Mouse (Mus musculus): Measurements from ENCODE around the gene Fam168a.
"Not testable (repeated sequence)": the region's sequence is repeated elsewhere in the genome, so short reads cannot be mapped to it uniquely, and the experiment has no call there.

The Fam168a gene

DNA sequence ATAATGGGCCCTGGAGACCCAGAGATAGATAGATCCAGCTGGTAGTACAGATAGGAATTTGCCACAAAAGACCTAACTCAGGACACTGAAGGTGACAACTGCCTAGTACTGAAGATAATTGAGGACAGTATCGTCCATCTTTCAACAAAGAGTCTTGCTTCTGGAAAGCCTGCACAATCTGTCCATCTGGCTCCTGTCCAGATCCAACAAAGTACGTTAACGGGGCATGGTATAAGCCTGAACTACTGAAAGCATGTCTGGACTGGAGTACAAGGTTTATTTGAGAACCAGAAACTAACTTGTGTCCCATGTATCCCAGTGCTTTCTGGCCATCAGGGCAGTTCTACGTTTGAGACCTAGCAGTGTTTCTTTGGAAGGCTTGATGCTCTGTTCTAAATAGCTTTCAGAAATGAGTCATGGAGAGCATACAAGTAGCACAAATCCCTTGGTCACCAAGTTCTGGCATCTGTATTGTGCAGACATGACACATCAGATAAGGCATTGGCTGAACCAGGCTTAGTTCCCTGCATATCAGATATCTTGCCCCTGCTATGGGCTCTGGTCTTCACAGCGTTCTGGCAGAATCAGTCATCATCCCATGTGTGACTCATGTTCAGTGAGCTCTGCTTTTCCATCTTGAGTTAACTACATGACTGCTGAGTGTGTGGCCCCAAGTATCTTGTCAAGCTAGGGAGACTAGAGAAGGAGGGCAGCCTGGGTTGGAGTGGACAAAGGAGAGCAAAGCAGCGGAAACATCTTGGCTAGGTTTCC, 133.4 kb downstream of the Fam168a start:
- ATAC-seq (ENCODE audit: low TSS enrichment) = peak; percentile 12; the same call in 1 of the 2 replicates

DNA sequence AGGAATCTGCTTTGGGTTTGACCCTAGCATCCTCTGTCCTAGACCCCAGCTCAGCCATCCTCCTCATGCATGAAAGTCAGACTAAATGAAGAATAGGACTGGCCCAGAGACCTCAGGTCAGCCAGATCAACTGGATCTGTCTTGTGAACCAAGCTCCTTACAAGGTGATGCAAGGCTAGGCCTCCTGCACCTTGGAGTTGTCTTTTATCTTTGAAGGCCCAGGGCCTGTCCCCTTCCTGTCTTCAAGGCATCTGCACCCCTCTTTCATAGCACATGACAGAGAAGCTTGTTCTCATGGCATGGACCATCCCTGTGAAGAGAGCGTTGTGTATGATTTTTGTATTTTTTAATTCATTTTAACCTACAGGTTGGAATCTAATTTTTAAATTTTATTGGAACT, 134.5 kb downstream of the Fam168a start:
- no peak for ATAC-seq (ENCODE audit: low TSS enrichment)

DNA sequence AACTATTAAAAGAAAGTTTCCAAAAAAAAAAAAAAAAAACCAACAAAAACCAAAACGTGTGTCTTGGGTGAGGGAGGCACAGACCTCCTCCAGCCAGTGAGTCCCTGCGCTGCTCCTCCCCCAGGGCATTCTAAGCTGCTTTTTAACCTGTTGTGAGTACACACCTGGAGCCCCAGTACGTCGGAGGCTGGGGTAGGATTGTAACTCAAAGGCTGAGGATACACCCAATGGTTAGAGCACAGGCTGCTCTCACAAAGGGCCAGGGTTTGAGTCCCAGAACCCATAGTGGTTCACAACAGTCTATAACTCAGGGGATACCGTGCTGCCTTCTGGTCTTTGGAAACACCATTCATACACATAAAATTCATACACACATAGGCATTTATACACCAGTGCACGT, 135.2 kb downstream of the Fam168a start:
- no peak for ATAC-seq (ENCODE audit: low TSS enrichment)

DNA sequence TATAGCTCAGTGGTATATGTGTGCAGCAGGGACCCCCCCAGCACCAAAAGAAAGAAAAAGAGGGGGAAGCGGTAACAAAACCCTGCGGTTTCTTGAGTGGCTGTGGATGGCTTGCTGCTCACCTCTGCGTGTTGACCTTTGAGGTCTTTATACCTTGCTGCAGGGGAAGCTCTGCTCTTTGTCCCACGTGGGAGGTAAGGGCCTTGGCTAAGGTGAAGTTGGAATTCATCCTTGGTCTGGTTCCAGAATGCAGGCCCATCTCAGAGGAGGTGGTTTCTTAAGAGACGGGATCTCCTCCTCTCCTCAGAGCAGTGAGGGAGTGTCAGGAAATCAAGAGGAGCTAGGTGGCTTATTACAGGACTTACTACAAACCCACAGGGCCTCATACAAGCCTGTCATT, 135.7 kb downstream of the Fam168a start:
- no peak for ATAC-seq (ENCODE audit: low TSS enrichment)

DNA sequence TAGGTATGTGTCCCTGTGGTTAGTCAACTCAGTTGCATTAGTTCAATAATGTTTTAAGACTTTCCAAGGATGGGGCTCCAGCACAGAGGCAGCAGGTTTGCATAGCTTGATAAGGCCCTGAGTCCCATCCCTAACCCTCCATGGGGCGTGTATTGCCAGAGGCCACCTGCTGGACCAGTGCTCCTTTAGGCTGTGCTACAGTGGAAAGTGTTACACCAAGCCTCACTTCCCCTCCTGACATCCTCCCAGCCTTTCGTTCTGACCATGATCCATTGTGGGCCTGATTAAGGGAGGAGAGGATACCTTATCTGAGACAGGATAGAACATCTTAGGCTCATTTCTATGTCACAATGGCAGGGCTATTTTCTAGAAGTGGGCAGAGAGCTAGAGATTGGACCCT, 137.4 kb downstream of the Fam168a start:
- no peak for ATAC-seq (ENCODE audit: low TSS enrichment)

DNA sequence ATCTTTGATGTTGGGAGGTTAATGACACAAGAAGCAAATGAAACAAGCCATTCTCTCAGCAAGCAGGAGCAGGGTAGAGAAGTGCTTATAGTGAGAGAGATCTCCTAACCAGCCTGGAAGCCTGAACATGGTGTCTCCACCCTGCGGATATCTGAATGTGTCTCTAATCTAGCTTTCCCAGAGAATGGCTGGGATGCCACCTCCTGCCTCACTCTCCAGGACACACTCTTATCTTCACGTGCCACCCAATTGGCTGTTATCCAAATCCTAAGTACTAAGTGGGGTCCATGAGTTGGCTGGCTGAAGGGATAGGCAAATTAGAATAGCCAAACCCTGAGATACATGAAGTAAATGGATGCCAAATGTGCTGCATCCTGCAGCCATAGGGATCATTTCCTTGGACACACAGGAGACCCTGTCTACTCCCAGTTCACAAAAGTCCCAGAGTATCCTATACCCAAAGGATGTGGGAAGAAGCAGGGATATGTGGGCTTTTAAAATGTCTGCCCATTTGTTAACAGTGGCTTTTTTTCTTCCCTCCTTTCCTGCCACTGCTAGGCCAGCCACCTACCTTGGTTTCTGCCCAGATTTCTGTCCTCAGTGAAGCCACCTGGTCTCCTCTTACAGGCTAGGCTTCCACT, 138.1 kb downstream of the Fam168a start:
- ATAC-seq (ENCODE audit: low TSS enrichment) = no peak

DNA sequence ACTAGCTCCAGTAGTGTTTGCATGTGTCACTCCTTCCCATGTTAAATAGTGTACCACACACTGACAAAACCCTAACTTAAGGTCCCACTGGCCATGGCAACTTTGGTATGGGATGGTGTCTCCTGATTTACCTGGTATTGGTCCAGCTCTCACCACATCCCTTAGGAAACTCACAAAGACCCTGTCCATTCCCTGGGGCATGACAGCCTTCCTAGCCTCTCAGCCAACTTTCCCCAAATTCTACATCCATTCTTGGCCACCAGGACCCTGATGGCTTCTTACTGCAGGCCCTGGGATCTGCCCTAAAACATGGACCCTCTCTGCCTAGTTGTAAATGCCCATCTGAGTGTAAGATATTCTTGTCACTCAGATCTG, 138.6 kb downstream of the Fam168a start:
- no peak for ATAC-seq (ENCODE audit: low TSS enrichment)

DNA sequence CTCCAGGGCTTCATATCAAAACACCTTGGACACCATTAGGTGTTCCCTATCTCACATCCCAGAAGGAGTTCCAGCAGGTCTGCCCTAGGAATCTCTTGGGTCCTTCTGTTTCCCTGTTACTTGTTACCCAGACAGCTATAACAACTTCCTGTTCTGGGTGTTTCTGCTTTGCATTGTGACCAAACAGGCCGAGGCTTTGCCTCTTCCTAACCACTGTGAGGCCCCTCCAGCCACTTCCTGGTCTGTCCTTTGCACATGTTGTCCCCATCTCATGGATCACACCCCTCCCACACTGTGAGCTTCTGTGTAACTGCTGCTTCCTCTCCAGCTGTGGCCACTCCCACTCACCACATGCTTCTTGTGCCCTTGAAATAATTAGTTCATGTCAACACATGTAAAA, 139.0 kb downstream of the Fam168a start:
- peak; percentile 13; the same call in 1 of the 2 replicates for ATAC-seq (ENCODE audit: low TSS enrichment)

DNA sequence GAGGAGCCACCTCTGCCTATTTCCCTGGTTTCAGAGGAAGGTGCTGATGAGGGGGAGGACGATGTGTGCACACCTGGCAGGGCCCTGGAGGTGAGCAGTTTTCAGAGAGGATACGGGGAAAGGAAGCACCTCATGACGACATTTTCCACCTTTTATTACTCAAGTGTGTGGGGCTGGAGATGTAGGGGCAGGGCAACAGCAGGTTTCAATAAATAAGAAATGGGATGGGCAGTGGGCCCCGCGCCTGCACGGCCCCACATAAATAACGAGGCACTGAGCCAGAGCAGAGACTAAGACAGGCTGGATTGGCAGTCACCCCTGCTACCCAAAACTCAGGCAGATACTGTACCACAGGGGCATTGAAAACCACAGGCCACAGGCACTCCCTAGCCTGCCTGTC, 139.6 kb downstream of the Fam168a start:
- ATAC-seq (ENCODE audit: low TSS enrichment) = not testable (repeated sequence)

DNA sequence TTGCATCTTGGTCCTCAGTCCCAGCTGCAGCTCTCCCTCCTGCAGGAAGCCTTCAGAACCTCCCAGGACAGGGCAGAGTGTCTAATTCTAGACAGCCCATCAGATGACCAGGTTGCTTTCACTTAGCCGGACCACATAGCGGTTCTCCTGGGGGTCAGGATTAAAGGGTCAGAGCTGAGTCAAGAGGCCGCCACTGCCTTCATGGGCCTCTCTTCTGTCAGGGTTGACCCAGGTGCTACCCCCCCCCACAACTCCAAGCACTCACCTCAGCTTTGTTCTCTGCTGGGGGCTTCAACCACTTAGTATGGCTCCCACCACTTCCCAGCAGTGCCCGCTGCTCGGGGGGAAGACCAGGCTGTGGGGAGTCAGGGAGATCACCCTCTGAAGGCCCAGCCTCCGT, 140.7 kb downstream of the Fam168a start:
- no peak for ATAC-seq (ENCODE audit: low TSS enrichment)

DNA sequence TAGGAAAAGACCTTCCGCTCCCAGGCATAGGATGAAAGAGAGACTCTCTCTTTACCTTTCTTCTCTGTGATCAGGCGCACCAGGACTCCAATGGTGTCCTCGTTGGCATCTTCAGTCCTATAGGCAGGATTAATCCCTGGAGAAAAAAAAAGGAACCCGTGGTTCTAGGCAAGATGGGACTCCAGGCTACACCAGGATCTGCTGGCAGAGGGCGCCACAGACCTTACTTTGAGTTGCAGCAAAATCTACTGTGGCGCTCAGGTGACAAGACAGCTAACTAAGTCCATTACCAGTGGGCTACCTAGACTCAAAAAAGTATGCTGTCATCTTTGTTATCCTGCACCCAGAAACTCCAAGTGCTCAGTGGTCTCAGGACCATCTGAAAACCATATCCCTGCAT, 142.3 kb downstream of the Fam168a start:
- ATAC-seq (ENCODE audit: low TSS enrichment) = peak; percentile 48

DNA sequence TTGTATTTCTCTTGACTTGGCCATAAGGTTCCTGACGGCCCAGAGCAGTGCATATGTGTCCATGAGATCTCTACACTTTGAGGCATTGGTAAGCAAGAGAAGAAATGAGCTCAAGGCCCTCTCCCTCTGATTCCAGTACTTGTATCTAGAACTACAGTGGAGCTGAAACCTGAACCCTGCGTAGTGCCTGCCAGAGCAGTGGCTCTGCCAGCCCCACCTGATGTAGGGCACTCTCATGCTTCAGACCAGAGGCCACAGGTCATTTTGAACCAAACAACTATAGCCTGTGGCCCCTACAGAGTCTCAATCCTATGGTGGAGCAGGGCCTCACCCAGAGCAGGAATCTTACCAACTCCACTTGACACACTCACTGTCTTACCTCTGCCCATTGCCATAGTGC, 143.1 kb downstream of the Fam168a start:
- no peak for ATAC-seq (ENCODE audit: low TSS enrichment)

DNA sequence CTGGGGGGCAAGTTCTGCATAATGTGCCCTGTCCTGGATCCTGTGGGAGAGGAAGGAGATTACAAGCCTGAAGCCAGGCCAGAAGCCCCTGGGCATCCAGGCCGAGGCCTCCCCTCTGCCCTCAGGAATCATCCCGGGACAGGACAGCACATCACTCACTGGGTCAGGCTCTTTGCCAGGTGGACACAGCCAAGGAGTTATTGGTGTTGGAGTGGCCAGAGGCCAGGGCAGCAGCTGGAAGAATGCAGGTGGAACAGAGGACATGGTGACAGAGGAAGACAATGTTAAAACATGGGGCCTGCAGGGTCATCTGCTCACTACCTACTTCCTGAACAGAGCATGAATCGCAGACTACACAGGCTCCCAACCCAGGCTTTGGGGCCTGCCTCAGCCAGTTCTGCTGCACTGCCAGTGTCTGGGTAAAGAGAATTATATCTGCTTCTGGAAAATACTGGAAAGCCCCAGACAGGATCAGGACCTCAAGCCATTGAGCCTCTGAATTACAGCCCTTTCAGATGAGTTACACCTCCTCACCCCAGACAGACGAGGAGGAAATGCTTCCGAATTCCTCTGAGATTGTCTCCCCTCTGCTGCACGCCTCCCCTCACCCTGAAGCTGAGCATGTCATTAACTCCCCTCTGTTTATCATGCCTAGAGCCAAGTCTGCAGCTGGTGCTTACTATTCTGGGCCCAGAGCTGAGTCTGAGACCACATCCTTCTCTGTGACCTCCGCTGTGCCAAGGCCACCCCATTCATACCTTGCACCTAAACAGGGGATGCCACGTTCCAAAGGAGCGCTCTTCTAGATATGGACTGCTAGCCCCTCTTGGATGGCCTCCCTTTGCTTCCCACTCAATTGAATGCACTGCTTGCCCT, 145.3 kb downstream of the Fam168a start:
- ATAC-seq (ENCODE audit: low TSS enrichment) = no peak

DNA sequence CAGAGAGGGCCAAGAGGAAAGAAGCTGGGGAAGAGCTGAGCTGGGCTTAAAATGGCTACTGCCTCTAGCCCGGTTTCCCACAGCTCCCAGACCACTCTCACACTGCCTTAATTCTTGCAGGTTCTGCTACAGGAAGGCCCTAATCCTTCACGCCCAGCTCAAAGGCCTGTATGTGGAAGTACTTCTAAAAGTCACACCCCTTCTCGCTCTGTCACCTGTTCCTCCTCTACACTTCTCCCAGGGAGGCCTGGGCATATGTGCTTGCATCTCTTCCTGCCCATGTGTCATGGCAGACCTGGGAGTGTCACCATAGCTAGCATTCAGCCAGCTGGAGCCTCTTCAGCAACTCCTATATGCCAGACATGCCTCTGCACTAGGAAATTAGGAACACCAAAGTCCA, 147.0 kb downstream of the Fam168a start:
- no peak for ATAC-seq (ENCODE audit: low TSS enrichment)

DNA sequence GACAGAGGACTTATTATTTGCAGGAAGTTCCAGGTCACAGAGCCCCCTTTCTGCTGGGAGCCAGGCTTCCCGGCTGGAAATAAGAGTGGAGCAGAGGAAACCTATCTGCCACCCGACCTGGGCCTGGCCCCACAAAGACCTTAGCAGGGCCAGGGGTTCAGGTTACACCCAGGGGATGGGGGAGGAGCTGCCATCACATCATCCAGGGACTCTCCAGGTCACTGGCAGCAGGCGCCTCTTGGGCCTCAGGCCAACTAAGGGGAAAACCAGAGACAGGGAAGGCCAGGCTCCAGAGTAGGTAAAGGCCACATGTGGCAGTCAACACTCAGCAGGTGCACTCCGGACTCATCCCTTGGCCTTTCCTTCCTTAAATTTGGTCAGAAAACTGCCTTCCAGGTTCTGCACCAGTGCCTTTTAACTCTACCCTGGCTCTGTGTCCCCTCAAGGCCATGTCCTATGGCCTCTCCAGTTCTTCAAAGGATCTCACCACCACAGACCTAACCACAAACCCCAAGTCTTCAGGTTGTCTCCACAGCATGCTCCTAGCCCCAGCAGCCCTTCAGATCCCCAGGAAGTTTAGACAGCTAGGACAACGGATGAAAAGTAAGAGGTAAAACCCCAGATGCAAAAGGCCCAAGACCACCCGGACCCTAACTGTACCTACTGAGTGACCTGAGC, 147.8 kb downstream of the Fam168a start:
- no peak for ATAC-seq (ENCODE audit: low TSS enrichment)

DNA sequence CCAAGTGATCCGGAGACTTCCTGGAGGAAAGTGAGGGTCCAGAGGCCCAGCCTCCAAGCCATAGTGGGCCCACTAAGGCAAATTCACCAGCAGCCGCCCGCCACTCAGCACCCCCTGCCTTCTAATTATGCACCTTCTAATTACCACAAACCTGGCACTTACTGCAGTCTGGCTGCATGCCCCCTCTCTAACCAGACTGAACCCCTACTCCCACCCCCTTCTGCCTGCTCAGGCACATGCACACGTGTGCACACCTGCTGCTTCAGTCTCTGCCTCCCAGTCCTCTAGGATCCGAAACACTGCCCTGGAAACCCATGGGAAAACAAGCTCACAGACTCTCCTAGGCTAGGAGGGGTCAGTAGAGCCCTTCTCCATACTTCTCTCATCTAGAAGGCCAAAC, 148.4 kb downstream of the Fam168a start:
- ATAC-seq (ENCODE audit: low TSS enrichment) = no peak

DNA sequence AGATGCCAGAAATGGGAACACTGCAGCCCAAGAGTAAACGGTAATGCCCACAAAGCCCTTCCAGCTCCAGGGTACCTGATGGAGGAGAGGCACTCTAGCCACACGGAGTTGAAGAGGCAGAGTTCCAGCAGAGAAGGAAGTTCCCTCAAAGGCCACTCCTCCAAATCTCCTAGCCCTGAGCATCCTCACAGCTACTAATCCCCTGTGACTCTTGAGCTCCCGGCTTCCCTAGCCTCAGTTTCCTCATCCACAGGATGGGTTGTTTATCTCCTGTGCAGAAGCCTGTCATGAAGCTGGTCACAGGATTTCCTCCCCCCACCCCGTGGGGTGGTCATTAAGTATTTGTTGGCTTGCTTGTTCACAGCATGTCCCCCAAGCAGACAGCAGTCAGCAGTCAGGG, 148.9 kb downstream of the Fam168a start:
- no peak for ATAC-seq (ENCODE audit: low TSS enrichment)

DNA sequence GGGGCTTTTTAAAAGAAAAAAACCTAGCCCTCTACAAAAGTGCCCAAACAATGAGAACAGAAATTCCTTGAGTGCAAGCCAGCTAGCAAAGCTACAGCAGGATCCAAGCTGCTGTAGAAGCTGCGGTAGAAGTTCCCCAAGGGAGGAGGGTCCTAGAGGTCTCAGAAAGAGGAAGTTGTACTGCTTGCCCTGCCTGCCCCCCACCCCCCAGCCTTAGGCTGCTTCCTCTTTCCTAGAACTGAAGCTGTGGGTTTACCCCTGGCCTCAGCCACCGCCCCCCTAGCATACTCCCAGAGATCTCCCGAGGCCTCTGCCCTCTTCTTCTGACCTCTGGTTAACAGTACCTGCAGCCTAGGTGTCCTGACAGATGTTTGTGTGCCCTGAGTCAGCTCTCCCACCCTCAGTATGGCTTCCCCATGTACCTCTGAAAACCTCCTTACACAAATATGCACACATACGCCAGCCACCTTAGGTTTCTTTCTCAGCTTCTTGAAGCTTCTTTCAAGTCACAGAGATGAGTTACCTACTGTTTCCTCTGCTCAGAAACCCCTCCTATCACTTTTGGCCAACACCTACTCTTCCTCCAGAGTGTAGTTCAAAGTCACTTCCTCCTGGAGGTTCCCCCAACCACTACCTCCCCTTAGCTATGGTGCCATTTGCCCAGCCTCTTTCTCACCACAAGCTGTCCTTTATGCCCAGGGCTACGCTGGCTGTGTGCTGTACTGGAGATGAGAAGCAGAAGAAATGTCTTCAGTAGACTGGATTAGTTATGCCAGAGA, 149.5 kb downstream of the Fam168a start:
- no peak for ATAC-seq (ENCODE audit: low TSS enrichment)

DNA sequence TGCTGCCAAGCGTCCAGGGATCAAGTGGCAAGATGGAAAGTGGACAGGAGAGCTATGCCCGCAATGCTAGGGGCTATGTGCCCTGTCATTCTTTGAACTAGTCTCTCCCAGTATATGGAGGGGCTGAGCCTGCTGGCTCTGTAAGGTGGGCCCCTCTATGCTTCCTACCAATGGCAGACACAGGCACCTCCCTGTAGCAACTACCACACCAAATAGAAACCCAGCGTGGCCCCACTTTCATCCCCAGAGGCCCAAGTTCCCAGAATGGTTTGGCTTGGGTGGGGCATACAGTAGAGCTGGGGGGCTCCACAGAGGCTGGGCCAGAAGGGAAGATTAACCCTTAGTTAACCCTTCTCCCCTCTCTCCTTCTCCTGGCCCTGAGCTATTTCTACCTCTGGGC, 154.0 kb downstream of the Fam168a start:
- ATAC-seq (ENCODE audit: low TSS enrichment) = no peak

DNA sequence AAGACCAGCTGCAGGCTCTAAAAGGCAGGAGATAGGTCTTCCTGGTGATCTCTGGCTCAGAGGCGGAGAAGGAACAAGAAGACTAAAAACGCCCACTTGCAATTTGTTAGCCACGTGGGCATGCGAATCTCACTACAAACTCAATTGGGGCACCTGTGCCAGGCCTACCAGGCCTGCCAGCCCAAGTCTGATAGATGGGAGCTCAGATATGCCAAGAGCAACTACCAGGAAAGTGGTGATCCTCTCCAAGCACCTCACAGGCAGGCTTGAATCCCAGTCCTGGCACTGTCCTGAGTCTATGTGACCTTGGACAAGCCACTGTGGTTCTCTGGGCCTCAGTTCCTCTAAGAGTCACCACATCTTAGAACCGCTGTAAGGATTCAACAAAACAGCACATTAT, 154.8 kb downstream of the Fam168a start:
- ATAC-seq (ENCODE audit: low TSS enrichment) = no peak

DNA sequence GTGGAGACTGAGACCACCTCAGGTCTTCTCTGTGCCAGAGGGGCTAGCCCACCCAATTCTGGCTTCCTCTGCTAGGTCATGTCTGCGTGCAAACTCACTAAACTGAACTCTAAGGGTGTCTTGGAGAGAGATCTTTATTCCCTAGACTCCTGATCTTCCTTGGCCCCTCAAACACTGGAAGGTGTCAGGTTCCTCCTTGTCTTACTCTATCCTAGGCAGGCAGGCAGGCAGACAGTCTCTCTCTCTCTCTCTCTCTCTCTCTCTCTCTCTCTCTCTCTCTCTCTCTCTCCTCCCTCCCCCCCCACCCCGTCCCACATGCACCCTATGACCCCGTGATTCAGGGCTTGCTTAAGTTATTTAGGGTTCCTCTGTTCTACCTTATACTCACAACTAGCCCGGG, 155.9 kb downstream of the Fam168a start:
- no peak for ATAC-seq (ENCODE audit: low TSS enrichment)
